Mouse (Mus musculus) layer of hippocampus, postnatal 10 days (tissue): ENCODE data around the gene Nfatc4. TPM values are rescaled to one million over a fixed set of nuclear protein-coding genes. Genes with fewer than 3 reads are reported as not detected.

Source experiments
- DNase-seq, 2 experiments: peaks; one replicate each; pipeline ENCODE4 v3.0.0; 2021; ENCODE audit warnings: low spot score in 2 of 2
- total RNA-seq, 2 experiments: library from RNA; stranded (reverse); gene quantifications; 2 replicates each; pipeline ENCODE4 v1.2.3; 2021

Nfatc4 gene
- total RNA-seq, 2 experiments from 2014 or later: 3.9 to 5.8 TPM

DNA sequence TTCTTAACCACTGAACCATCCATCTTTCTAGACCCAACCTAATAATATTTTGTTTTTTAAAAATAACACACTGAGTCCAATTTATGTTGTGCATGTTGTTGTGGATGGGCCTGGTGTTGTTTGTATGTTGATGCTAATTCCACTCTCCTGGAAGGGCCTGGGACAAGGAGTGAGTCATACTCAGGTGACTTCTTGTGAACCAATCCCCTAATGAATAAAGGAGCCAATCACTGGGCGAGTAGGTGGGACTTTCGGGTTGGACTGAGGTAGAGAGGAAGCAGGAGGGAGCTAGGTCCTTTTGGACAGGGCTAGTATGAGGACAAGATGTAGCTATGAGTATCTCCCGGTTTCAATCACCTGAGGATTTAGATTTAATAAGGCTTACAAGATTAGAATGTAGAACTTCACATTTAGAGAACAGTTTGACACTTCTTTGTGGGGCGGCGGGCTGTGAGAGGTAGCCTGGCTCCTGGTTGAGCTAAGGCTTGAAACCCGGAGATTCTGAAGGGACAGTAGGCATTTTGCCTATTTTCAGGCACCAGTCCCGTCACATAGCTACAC lies 3.0 kb upstream of the Nfatc4 start:
- peak; percentile 1 to 3 for DNase-seq

DNA sequence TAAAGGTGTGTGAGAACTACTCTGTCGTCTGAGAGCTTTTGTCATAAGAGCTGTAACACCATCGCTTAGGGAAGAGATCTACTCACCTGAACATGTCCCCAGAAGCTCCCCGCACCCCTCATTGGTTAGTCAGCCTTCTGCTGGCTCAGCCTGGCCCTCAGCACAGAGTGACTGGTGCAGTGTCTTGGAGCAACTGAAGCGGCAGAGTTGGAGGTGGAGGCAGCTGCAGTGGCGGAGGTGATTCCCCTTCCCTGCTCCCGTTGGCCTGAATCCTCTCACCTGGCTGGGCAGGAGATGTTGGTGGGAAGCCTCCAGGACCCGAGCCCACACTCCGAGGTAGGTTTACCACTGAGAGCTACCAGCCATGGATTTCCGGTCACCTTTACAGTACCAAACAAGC lies 2.4 kb upstream of the Nfatc4 start:
- peak; percentile 2 to 8 for DNase-seq

DNA sequence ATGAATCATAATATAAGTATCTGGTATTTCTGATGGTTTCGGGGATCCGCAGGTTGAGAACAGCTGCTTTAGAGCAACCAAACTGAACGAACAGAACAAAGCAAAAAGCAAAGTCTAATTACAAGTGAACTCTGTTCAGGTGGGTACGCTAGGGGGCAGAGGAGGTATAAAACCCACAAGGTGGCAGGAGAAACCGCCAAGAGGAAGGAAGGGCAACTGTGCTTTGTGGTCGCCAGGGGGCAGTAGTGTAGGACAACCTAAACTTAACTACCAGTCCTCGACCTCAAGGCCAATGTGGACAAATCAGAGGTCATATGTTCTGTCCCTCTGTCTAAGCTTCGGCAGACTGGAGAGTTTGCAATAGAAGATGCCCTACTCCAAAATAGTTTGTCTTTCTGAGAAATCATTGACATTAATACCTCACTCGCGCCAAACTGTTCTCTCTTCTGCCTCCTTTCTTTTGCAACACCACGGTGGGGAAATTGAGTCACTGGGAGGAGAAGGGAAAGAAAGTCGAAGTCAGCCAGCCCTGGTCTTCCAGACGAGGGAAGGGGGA lies 431 bp upstream of the Nfatc4 start:
- peak; percentile 69 to 80 for DNase-seq

DNA sequence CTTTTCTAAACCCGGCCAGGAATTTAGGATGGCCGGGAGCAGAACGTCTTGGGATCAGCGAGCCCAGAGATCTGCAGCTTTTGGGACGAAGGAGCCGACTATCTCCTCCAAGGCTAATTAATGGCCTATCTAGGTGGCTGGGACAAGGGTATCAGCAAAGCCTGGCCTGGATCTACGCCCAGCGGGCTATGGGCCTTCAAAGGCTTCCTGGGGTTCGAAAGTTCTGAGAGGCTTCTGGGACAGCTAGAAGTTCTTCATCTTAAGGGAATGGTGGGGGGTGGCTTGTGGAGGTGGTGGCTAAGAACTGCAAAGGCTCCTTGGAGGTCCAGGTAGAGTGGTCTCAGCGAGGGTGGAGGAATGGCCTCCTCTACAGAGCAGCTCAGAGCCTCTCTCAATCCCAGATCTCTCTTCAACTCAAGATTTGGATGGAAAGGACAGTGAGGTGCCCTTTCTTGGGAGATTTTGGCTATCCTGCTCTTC lies 1.1 kb downstream of the Nfatc4 start:
- DNase-seq: peak; percentile 16 to 25

DNA sequence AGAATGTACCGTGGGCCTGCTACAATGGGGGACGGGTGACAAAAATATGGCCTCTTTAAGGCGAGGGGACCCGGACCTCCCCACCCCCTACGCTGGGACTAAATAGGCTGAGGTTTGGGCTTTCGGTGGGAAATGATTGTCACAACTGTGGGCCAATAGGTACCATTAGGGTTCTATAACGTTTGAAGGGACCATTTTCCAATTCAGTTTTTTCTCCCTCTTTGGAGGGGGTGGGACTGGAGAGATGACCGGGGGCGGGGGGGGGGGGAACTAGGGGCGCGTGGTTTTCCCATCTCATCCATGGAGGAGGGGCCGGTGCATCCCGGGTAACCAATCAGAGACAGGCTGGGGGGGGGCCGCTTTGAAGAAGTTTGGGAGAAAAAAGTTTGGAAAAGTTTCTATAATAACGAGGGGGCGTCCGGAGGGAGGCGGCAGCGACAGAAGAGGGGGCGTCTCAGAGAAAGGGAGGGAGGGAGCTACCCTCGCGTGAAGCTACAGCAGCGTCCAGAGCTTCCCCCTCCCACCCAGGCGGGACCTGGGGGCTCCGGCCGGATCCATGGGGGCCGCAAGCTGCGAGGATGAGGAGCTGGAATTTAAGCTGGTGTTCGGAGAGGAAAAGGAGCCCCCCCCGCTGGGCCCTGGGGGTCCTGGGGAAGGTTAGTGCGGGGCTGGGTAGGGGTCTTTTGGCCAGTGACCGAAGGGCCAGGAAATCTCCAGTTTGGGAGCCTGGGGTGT lies 1.7 kb downstream of the Nfatc4 start:
- DNase-seq: peak; percentile 5 to 20

DNA sequence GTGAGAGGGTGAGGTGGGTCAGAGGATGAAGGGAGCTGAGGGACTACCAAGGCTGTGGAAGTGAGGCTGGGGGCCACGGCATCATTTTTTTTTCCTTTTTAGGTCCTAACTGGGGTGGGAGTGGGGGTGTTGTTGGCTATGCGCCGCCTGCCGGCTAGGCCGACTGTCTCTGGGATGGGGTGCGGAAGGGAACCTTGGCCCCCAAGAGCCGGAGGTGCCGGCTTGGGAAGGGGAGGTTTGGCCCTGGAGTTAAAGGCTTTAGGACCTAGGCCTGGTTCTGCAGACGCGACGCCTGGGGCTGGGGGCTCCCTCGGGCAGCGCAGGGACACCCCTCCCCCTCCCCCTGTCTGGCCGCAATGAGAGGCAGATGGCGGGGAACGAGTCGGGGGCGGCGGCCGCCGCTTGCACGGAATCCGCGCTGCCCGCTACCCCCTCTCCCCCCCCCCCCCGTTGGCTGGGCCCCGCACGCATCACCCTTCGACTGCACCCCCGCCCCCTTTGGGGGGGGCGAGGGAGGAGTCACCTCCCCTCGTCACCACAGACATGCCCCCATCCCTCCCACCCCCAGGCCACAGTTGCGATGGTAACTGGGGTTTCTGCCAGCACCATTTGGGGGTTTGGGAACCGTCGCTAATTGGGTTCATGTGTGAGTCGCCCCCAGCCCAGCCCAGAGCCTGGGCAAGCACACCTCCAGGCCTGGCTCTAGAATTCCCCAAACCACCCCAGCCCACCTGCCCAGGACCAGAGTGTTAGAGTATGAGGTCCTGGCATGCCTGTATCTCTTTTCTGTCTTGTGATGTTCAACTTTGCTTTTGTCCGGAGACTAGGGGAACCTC lies 2.5 kb downstream of the Nfatc4 start:
- DNase-seq: peak; percentile 34 to 43

DNA sequence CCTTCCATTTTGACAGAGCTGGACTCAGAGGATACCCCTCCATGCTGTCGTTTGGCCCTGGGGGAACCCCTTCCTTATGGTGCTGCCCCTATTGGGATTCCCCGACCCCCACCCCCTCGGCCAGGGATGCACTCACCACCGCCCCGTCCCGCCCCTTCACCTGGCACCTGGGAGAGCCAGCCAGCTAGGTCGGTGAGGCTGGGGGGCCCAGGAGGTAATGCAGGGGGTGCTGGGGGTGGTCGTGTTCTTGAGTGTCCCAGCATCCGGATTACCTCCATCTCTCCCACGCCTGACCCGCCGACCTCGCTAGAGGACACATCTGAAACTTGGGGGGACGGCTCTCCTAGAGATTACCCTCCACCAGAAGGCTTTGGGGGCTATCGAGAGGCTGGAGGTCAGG lies 3.2 kb downstream of the Nfatc4 start:
- DNase-seq: no peak

DNA sequence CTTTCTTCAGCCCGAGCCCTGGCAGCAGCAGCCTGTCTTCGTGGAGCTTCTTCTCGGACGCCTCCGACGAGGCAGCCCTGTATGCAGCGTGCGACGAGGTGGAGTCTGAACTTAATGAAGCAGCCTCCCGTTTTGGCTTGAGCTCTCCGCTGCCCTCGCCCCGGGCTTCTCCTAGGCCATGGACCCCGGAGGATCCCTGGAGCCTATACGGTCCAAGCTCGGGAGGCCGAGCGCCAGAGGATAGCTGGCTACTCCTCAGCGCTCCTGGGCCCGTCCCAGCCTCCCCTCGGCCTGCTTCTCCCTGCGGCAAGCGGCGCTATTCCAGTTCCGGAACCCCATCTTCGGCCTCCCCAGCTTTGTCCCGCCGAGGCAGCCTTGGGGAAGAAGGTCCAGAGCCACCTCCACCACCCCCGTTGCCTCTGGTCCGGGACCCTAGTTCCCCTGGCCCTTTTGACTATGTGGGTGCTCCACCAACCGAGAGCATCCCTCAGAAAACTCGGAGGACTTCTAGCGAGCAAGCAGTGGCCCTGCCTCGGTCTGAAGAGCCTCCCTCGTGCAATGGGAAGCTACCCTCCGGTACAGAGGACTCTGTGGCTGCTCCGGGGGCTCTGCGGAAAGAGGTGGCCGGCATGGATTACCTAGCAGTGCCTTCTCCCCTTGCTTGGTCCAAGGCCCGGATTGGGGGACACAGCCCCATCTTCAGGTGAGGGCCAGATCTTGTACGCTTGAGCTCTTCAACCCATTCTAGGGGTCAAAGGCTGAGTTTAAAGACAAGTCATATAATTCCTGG lies 3.8 kb downstream of the Nfatc4 start:
- DNase-seq: peak; percentile 11 to 25

DNA sequence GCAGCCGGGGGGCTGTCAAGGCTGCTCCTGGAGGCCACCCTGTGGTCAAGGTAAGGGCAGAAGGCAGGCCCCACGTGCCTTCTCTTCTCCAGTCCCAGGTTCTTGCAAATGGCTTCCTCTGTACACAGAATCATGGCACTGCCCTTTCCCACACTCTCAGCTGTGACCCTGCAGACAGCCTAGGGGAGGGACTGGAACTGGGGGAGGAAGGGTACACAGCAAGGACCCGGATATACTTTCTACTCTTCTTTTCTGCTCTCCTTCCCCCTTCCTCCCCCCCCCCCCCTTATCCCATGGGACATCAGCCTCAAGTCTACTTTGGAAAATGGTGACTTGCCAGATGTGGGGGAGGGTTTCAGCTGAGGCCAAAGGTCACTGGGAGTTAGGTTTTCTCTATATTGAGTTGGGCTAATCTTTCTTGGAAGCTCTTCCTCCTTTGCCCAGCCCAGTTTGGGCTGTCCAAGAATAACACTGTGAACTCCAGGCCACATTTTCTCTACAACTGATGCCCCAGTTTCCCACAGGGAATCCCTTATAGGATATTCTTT lies 5.8 kb downstream of the Nfatc4 start:
- DNase-seq: no peak

DNA sequence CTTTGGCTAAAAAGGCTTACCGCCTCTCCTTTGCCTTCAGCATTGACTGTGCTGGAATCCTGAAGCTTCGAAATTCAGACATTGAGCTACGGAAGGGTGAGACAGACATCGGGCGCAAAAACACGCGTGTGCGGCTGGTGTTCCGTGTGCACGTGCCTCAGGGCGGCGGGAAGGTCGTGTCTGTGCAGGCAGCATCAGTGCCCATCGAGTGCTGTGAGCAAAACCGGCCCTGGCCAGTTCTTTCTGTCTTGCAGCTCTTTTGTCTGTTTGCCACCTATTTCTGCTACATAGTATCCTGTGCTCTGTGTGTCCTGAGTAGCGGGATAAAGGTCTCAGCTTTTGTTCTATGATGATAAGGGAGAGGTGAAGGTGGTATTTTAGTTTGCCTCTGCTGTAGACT lies 6.9 kb downstream of the Nfatc4 start:
- no peak for DNase-seq

DNA sequence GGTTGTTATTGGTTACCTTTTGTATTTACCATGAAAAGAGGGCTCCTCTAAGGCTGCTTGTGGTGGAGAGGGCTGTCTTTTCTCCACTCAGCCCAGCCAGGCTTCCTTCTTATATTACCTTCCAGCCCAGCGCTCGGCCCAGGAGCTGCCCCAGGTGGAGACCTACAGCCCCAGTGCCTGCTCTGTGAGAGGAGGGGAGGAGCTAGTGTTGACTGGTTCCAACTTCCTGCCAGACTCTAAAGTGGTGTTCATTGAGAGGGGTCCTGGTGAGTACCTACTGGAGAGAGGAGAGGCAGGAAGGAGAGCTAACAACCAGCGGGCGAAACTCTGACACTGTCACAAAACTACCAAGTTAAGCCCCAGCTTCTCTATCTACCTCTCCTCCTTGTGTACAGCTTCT lies 7.4 kb downstream of the Nfatc4 start:
- no peak for DNase-seq

DNA sequence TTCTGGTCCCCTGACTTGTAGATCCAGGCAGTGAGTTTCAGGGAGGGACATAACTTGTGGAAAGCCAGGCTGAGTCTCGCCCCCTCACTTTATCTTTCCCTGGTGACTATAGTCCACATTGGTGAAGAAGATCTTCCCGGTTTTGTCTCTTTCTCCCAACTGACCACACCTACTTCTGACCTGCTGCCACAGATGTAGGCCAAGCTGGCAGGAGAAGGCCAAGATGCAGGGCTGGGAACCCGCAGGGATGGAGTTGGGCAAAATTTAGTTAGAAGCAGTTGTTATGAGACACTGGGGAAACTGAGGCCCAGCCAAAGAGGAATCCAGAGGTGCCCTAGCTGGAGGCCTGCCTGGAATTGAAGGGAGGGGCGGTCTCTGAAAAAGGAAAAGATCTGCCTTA lies 10.2 kb downstream of the Nfatc4 start:
- no peak for DNase-seq

DNA sequence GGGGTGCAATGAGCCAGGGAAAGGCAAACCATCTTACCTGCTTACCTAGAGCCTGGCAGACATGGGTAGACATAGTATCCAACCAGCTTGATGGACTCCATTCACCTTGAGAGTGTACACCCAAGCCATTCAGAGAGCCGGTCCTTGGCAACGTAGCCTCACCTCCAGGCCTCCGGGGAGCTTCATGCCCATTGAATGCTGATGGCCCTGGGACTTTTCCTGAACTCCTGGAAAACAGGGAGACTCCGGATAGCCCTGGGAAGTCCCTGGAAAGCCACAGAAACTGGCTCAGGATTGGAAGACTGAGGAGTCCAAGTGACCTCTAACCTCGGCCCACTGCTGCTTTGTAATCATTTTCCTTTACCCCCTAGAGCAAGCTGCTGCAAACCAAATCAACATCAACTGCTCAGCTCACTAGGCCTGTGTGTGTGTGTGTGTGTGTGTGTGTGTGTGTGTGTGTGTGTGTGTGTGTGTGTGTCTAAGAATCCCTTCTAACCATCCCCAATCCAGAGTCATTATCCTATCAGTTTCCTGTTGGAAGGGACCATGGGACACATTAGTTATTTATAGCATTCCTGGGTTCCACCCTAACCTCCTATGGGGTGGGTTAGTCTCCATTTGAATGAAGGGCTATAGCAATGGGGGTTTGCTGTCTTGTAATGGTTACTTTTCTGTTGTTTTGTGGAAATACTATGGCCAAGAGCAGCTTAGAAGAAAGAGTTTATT lies 12.0 kb downstream of the Nfatc4 start:
- DNase-seq: no peak

DNA sequence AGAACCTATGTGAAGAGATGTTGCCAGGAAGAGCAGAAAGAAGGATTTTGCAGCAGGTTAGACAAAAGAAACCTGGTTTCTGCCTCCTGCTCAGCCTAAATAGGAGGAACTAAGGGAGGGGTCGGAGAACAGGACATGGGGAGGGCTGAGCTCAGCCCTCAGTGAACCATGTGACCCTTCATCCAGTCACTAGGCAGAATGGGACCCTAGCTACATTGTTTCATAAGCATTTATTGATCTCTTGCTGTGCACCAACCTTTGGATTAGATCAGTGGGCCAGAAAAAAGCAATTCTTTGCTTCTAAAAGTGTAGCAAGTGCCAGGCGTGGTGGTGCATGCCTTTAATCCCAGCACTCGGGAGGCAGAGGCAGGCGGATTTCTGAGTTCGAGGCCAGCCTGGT lies 15.4 kb downstream of the Nfatc4 start:
- DNase-seq: no peak

DNA sequence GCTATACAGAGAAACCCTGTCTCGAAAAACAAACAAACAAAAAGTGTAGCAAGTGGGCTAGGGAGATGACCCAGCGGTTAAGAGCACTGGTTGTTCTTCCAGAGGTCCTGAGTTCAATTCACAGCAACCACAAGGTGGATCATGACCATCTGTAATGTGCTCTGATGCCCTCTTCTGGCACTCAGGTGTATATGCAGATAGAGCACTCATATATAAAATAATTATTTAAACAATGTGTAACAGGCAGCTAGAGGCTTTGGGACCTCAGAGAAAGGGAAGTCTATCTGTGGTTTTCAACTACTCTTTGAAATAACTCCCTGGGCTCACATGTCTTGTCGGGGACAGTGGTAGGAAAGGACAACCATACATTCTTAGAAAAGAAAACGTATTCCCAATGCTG lies 15.8 kb downstream of the Nfatc4 start:
- no peak for DNase-seq

DNA sequence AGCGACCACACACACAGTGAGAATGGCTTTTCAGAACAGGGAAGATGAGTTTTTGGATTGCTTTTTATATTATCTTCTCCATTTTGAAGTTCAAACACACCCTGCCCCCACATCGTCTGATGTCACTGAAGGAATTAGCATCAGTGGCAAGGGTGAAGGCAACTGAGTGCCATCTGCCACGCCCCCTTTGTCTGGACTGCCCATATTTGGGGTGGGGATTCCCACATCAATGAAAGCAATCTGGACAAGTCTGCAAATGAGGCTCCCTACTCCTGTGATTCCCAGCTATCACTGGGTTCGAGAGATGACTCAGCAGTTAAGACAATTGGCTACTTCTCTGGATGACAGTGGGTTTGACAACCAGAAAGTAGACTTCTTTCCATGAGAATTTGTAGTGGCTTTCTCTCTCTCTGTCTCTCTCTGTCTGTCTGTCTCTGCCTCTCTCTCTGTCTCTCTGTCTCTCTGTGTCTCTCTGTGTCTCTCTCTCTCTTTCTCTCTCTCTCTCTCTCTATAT lies 18.0 kb downstream of the Nfatc4 start:
- DNase-seq: no peak

DNA sequence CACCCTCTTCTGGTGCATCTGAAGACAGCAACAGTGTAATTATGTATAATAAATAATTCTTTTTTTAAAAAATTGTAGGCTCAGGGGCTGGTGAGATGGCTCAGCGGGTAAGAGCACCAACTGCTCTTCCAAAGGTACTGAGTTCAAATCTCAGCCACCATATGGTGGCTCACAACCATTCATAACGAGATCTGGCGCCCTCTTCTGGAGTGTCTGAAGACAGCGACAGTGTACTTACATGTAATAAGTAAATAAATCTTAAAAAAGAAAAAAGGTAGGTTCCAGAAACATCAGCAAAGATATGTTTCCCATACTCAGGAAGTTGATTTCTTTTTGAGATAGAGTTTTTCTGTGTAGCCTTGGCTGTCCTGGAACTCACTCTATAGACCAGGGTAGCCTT lies 19.9 kb downstream of the Nfatc4 start:
- DNase-seq: no peak

DNA sequence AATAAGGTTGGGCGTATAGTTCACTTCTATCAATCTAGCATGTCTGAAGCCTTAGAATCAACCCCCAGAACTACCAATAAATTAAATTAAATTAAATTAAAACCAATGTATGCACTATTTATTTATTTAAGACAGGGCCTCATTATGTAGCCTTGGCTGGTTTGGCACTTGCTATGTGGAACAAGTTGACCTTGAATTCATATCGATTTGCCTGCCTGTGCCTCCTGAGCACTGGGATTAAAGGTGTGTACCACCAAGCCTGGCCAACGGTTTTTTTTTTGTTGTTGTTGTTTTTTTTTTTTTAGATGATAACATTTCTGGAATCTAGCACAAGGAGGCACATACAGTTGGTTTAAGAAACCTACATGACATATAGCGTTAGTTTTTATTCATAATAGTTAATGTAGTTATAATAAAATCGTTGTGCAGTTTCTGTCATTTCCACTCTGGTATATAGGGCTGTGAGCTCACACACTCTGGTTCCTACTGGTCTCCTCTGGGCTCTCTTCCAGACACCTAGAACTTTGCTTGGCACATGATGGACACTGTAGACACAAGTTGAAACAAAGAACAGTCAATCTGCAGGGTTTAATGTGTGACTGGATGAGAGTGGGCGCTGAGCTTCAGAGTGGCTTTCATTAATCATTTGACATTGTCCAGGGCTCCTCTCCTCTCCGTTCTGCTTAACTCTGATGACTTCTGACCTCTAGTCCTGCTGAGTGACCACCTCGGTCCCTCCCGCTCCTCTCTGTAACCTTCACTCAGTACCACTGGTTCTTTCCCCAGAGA lies 22.8 kb downstream of the Nfatc4 start:
- no peak for DNase-seq

DNA sequence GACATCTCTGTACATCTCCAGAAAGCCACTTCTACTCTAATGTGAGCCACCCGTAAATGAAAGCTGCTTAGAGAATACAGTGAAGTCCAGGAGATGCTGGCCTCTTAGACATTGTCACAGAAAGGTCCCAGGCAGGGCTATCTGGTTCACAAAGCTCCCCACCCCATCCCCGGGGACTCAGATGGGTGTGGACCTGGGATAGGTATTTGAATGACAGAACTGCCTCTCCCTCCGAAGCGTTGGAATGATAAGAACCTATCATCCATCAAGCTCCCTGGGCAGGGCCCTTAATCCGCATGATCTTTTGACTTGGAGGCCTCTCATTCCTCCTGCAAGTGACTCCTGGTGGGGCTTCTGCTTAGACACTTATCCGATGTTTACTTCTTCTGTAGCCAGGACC lies 27.9 kb downstream of the Nfatc4 start:
- DNase-seq: no peak
